Mouse (Mus musculus) erythroblast, embryonic 14.5 days (primary cell): ENCODE results near the gene Mtss1l.

Experiments
- GATA1 ChIP-seq: IDR thresholded peaks from 2 replicates; pipeline ENCODE4 v1.6.1; 2012; ENCODE audit warnings: low read length, inconsistent platforms, mixed read lengths
- TAL1 ChIP-seq: IDR thresholded peaks from 3 replicates; pipeline ENCODE4 v1.6.1; 2012; ENCODE audit warnings: low read length, inconsistent platforms, mixed read lengths

DNA sequence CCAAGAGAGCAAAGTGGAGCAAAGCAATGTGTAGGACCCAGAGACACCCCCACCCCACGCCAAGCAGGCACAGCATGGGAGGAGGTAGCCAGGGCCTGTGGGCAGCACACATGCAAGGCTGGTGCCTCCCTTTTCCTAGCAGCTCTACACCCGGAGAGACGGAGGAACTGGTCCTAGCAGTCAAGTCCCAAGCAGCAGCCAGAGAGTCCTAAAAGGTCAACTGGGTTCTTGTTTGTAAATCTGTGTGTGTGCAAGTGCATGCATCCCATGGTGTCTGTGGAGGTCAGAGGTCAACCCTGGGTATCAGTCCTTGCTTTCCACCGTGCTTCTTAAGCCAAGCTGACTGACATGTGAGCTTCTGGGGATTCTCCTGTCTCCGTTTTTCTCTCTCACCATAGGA, 27.1 kb upstream of the Mtss1l start:
- no peak for TF ChIP-seq GATA1
- TF ChIP-seq TAL1: no peak
